Mouse (Mus musculus) limb, embryonic 14.5 days (tissue): ENCODE results near the gene Mrtfa. TPM values are rescaled to one million over a fixed set of nuclear protein-coding genes. Genes with fewer than 3 reads are reported as not detected.

Experiments used
- ATAC-seq: fragments of 200-750 bp; cut with Nextera tagmentation; 2 replicates; pipeline ENCODE4 v1.8.0; 2017; ENCODE audit warnings: low read depth, moderate number of reproducible peaks, moderate TSS enrichment; ENCODE audit not compliant: low FRiP score
- DNase-seq: peaks from one replicate; pipeline ENCODE4 v3.0.0-alpha.2; 2015; ENCODE audit warnings: low spot score
- H3K27ac ChIP-seq: fragments of 300-500 bp; sonication (generic); replicated peaks from 2 replicates; pipeline ENCODE4 v1.5.1; 2014; ENCODE audit warnings: low read depth, mild to moderate bottlenecking, low read length, moderate library complexity, mixed read lengths
- H3K27me3 ChIP-seq: fragments of 300-500 bp; sonication (generic); 2 replicates; pipeline ENCODE4 v1.6.1; 2014; ENCODE audit warnings: low read length, mixed read lengths; ENCODE audit not compliant: control insufficient read depth, insufficient read depth
- H3K36me3 ChIP-seq: fragments of 300-500 bp; sonication (generic); 2 replicates; pipeline ENCODE4 v1.6.1; 2014; ENCODE audit warnings: mild to moderate bottlenecking, low read length, moderate library complexity, mixed read lengths; ENCODE audit not compliant: control insufficient read depth, insufficient read depth
- H3K4me1 ChIP-seq: fragments of 300-500 bp; sonication (generic); 2 replicates; pipeline ENCODE4 v1.6.1; 2014; ENCODE audit warnings: antibody characterized with exemption, low read length, mixed read lengths; ENCODE audit not compliant: control insufficient read depth, insufficient read depth
- H3K4me2 ChIP-seq: fragments of 300-500 bp; sonication (generic); replicated peaks from 2 replicates; pipeline ENCODE4 v1.6.1; 2014; ENCODE audit warnings: low read depth, mild to moderate bottlenecking, low read length, moderate library complexity; ENCODE audit not compliant: severe bottlenecking
- H3K4me3 ChIP-seq: fragments of 300-500 bp; sonication (generic); replicated peaks from 2 replicates; pipeline ENCODE4 v1.5.1; 2014; ENCODE audit warnings: low read length
- H3K9ac ChIP-seq: fragments of 300-500 bp; sonication (generic); 2 replicates; pipeline ENCODE4 v1.6.1; 2014; ENCODE audit warnings: mild to moderate bottlenecking, low read depth, low read length, moderate library complexity; ENCODE audit not compliant: severe bottlenecking
- H3K9me3 ChIP-seq: fragments of 300-500 bp; sonication (generic); 2 replicates; pipeline ENCODE4 v1.6.1; 2016; ENCODE audit warnings: low read length; ENCODE audit not compliant: control insufficient read depth
- POLR2A ChIP-seq: fragments of 200-500 bp; IDR thresholded peaks from 2 replicates; pipeline ENCODE4 v1.8.0; 2012; ENCODE audit warnings: inconsistent platforms, mild to moderate bottlenecking, moderate library complexity, borderline replicate concordance; ENCODE audit not compliant: insufficient read depth, insufficient read length; ENCODE audit errors: extremely low read depth
- WGBS: fragments of 180-500 bp; shearing (Covaris S2); extraction: QIAGEN DNeasy Blood & Tissue Kit; methylation state at CpG from one replicate; pipeline ENCODE4 v1.1.7; 2014; 5-methylcytosine and 5-hydroxymethylcytosine counted together
- polyA plus RNA-seq, 2 experiments: library from polyadenylated mRNA; depleted of rRNA in 1 of 2; stranded (reverse) in 1 of 2; unstranded in 1 of 2; fragments of >200 nt; fragmentation: Nextera tagmentation in 1 of 2; extraction: Ambion mirVana in 1 of 2; gene quantifications; 2 replicates each; pipeline versions ENCODE4 v1.2.1 to v1.2.3; 2012 to 2014

Gene Mrtfa
- polyA plus RNA-seq, 2 experiments = 25.2 to 29.8 TPM

GRCm38 (mm10) chr15:81015068-81015744, 175.4 kb downstream of the Mrtfa start:
- TF ChIP-seq POLR2A = no peak
- no peak for ATAC-seq
- no peak overlapping the region for H3K4me2 ChIP-seq
- H3K27ac ChIP-seq = no peak overlapping the region
- peaks cover 87% of the 10 kb centered on the region for H3K36me3 ChIP-seq
- H3K4me3 ChIP-seq = no peak overlapping the region
- H3K4me1 ChIP-seq = no peaks in the 10 kb centered on the region
- 87% methylated on average over 5 of the region's 5 CpGs for WGBS
- no peak for DNase-seq
- H3K27me3 ChIP-seq = no peaks in the 10 kb centered on the region
- no peak overlapping the region for H3K9ac ChIP-seq
- no peaks in the 10 kb centered on the region for H3K9me3 ChIP-seq

- Histone ChIP-seq H3K4me3 (no peak overlapping the region), H3K4me1 (no peaks in the 10 kb centered on the region), H3K36me3 (peaks cover 82% of the 10 kb centered on the region), H3K9ac (no peak overlapping the region; the same call in 1 of the 2 replicates), H3K27ac (no peak overlapping the region), H3K27me3 (no peaks in the 10 kb centered on the region), H3K4me2 (no peak overlapping the region), H3K9me3 (no peaks in the 10 kb centered on the region)
- ATAC-seq (no peak), DNase-seq (no peak)
- 89% methylated on average over 7 of the region's 7 CpGs for WGBS
- no peak for TF ChIP-seq POLR2A
Observed at GRCm38 (mm10) chr15:81013186-81013585, 177.4 kb downstream of the Mrtfa start.

- DNase-seq (no peak), ATAC-seq (no peak)
- Histone ChIP-seq H3K27ac (no peak overlapping the region), H3K9me3 (no peaks in the 10 kb centered on the region), H3K27me3 (no peaks in the 10 kb centered on the region), H3K4me1 (no peaks in the 10 kb centered on the region), H3K4me2 (no peak overlapping the region), H3K36me3 (peaks cover 74% of the 10 kb centered on the region), H3K9ac (no peak overlapping the region), H3K4me3 (no peak overlapping the region)
- TF ChIP-seq POLR2A = no peak
- 85% methylated on average over 4 of the region's 4 CpGs for WGBS
Observed at GRCm38 (mm10) chr15:81012359-81012758, 178.2 kb downstream of the Mrtfa start.

GRCm38 (mm10) chr15:81011523-81011922, 179.0 kb downstream of the Mrtfa start:
- Histone ChIP-seq H3K27ac (no peak overlapping the region), H3K4me2 (no peak overlapping the region), H3K4me1 (no peaks in the 10 kb centered on the region), H3K4me3 (no peak overlapping the region), H3K9me3 (no peaks in the 10 kb centered on the region), H3K9ac (no peak overlapping the region), H3K27me3 (no peaks in the 10 kb centered on the region), H3K36me3 (peaks cover 68% of the 10 kb centered on the region)
- no peak for ATAC-seq
- 53% methylated on average over 3 of the region's 3 CpGs for WGBS
- DNase-seq = no peak
- TF ChIP-seq POLR2A = no peak

GRCm38 (mm10) chr15:81010114-81010513, 180.4 kb downstream of the Mrtfa start:
- Histone ChIP-seq H3K27ac (no peak overlapping the region), H3K27me3 (no peaks in the 10 kb centered on the region), H3K4me3 (no peak overlapping the region), H3K4me2 (no peak overlapping the region), H3K36me3 (peaks cover 54% of the 10 kb centered on the region), H3K9ac (no peak overlapping the region), H3K9me3 (no peaks in the 10 kb centered on the region), H3K4me1 (no peaks in the 10 kb centered on the region)
- DNase-seq (no peak), ATAC-seq (no peak)
- 70% methylated on average over 7 of the region's 7 CpGs for WGBS
- TF ChIP-seq POLR2A = no peak

GRCm38 (mm10) chr15:81008689-81009123, 181.9 kb downstream of the Mrtfa start:
- no peaks in the 10 kb centered on the region for H3K27me3 ChIP-seq
- H3K27ac ChIP-seq = no peak overlapping the region
- H3K4me1 ChIP-seq = no peaks in the 10 kb centered on the region
- peaks cover 44% of the 10 kb centered on the region for H3K36me3 ChIP-seq
- DNase-seq (no peak), ATAC-seq (no peak)
- H3K9ac ChIP-seq = no peak overlapping the region
- no peaks in the 10 kb centered on the region for H3K9me3 ChIP-seq
- TF ChIP-seq POLR2A = no peak
- no peak overlapping the region for H3K4me2 ChIP-seq
- 62% methylated on average over 10 of the region's 10 CpGs for WGBS
- H3K4me3 ChIP-seq = no peak overlapping the region
